Mouse (Mus musculus) spleen, postnatal 36 days (tissue): ENCODE data around the gene Cldn18.

ENCODE experiments used
- DNase-seq, 2 experiments: peaks; one replicate each; pipeline ENCODE4 v3.0.0; 2022; ENCODE audit warnings: low spot score in 2 of 2, mixed read lengths in 1 of 2

Gene Cldn18

GRCm38 (mm10) chr9:99685061-99685521, 32.0 kb downstream of the Cldn18 start:
- DNase-seq: no peak

GRCm38 (mm10) chr9:99681980-99682570, 35.0 kb downstream of the Cldn18 start:
- no peak for DNase-seq

DNA sequence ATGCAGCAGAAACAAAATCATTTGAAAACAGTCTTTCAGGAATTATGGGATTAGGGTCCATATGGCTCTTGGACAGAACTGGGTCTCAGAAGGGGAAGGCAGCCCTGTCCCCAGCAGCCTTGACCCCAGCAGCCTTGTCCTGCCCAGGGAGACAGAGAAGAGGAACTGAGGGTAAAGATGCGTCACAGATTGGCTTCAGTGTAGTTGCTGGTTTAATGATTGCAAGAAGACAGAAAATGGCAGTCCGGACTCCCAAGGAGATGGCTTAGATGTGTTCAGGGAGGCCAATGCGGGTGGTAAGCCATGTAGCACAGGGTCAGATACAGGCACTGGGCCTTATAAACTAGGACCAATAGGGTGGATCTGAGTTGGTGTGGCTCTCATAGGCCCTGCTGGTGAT, 41.4 kb downstream of the Cldn18 start:
- no peak for DNase-seq

GRCm38 (mm10) chr9:99671603-99672002, 45.5 kb downstream of the Cldn18 start:
- no peak for DNase-seq

DNA sequence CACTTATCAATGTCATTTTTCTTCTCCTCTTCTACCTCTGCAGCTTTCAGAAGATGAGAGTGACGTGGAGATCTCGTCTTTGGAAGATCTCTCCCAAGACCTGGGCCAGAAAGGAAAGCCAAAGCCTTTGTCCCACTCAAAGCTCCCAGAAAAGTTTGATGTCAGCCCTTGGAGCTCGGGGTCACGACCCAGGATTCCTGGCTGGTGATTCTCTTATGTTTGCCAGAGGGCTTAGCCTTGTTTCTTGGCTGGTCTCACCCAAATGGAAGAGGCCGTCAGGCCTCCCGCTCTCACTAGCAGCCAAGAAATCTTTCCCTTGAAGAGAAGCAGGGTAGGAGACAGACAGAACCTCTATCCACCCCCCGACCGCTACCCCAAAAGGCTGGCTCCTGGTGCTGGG, 49.5 kb downstream of the Cldn18 start:
- peak in 1 of 2 experiments; percentile 3 for DNase-seq

DNA sequence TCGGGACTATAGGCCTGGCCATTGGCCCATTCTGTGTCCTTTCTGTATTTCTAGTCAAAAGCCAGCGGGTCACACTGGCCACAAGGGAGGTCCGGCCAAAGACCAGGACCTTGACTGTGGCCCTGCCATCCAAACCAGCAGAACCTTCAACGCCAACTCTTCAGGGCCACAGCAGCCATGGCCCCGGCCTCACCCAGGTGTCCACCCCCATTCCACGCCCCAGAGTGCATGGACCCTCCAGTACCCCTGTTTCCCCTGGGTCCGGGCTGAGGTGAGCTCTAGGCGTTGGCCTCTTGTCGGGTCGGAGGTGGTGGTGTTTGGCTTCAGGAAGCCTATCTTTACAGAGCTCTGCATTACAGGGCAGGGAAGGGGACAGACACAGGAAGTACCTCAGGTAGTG, 54.2 kb downstream of the Cldn18 start:
- no peak for DNase-seq

- DNase-seq: peak in 1 of 2 experiments; percentile 6
These were observed 54.7 kb downstream of the Cldn18 start for GRCm38 (mm10) chr9:99662406-99662805.

- no peak for DNase-seq
These were observed 55.4 kb downstream of the Cldn18 start for GRCm38 (mm10) chr9:99661606-99662166.

DNA sequence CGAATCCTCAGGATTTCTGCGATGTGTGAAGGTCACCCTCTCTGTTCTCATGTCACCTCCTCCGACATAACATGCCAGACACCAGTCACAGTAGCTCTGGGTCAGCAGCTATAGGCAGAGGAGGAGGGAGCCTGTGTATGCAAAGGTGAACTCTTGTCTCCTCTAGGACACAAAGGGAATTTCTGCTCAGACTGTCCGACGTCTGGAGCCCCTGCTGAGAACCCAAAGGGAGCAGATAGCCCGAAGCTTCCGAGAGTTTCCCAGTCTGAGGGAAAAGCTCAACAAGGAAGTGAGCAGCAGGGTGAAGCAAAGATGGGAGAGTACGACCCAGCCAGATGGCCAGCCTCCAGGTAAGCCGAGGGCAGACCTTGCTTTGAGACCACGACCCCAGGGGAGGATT, 56.3 kb downstream of the Cldn18 start:
- DNase-seq: no peak

- no peak for DNase-seq
These were observed 71.0 kb downstream of the Cldn18 start for GRCm38 (mm10) chr9:99646102-99646501.

- DNase-seq: no peak
These were observed 71.7 kb downstream of the Cldn18 start for GRCm38 (mm10) chr9:99645416-99645815.

DNA sequence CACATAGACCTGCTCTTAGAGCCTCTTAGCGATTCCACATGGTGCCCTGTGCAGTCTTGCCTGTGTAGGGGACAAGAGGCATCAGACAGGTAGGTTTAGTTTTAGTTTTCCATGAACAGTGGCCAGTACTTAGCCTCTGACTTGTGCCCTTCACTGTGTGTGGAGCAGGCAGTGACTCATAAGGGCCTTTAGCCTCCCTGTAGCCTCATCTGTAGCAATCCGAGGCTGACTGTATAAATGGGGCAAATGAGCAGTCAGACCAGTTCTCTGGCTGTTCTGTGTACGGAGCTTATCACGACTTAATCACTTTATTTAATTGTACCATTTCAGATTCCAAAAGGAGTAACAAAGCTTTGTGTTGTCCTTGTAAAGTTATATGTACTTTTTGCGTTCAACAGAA, 77.1 kb downstream of the Cldn18 start:
- DNase-seq: no peak
